Mouse (Mus musculus) kidney, adult 2 months (tissue): Measurements from ENCODE around the gene Selenos.
"Not testable (repeated sequence)": the region's sequence is repeated elsewhere in the genome, so short reads cannot be mapped to it uniquely, and the experiment has no call there.

Experiments
- CTCF ChIP-seq: fragments of 200-500 bp; conservative IDR thresholded peaks from 2 replicates; pipeline ENCODE4 v1.5.1; 2011; ENCODE audit warnings: low read depth, mild to moderate bottlenecking, control low read depth, low read length, moderate library complexity, mixed read lengths; ENCODE audit not compliant: insufficient read depth, insufficient read length
- POLR2A ChIP-seq: fragments of 200-500 bp; IDR thresholded peaks from one replicate; pipeline ENCODE4 v1.6.1; 2011; ENCODE audit warnings: low read depth, low read length, control low read depth

DNA sequence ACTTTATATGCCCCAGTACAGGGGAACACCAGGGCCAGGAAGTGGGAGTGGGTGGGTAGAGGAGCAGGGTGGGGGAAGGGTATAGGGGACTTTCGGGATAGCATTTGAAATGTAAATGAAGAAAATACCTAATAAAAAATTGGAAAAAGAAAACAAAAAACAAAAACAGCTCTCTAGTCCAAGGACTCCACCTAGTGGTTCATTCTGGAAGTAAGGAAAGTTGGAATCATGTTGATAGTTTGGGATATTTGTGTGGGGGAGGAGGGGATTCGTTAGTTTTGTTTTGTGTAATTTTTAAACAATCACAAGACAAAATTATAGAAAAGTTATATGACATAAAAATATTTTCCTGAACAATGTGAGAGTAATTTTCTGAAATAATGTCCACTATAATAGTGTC lies 24.1 kb upstream of the Selenos start:
- TF ChIP-seq CTCF, result 0 out of 2 replicates have a peak, but pooled peaks have one; percentile 28
- not testable (repeated sequence) for TF ChIP-seq POLR2A
